Mouse (Mus musculus): ENCODE data around the gene Cdk8. TPM values are rescaled to one million over a fixed set of nuclear protein-coding genes. Genes with fewer than 3 reads are reported as not detected.

The Cdk8 gene
- polyA plus RNA-seq, 1 experiment from 2014 or later: 14.4 TPM

- WGBS: 88% methylated on average over 8 of the region's 8 CpGs
- peaks cover 29% of the 10 kb centered on the region; the same call in 1 of the 2 replicates for H3K36me3 ChIP-seq
- H3K27ac ChIP-seq: no peak overlapping the region
- no peak overlapping the region for H3K4me3 ChIP-seq
- H3K9ac ChIP-seq: no peak overlapping the region
- H3K4me1 ChIP-seq: no peaks in the 10 kb centered on the region
- H3K4me2 ChIP-seq: no peak overlapping the region
- no peaks in the 10 kb centered on the region for H3K9me3 ChIP-seq
- H3K27me3 ChIP-seq: no peaks in the 10 kb centered on the region
- no peak for ATAC-seq (ENCODE audit: insufficient number of reproducible peaks, low FRiP score, low TSS enrichment, low read depth)
These were observed 76.2 kb downstream of the Cdk8 start for GRCm38 (mm10) chr5:146307046-146307743.

DNA sequence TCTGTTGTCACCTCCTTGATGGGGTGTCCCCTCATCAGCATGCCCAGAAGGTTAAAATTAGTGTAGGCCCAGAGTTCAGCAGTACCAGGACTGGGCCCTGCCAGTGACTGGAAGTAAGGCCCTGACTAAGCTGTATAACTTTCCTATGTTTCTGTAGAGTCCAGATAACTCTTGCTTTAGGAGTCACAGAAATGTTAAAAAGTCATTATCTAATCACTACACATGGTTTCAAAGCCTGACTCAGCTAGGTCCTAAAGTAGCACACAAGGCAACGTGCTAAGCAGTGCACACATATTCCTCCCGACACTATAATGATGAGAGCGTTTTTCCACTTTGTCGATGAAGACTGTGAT lies 76.7 kb downstream of the Cdk8 start:
- WGBS: 93% methylated on average over 4 of the region's 4 CpGs
- Histone ChIP-seq H3K9ac (no peak overlapping the region), H3K4me2 (no peak overlapping the region), H3K27me3 (no peaks in the 10 kb centered on the region), H3K4me3 (no peak overlapping the region), H3K9me3 (no peaks in the 10 kb centered on the region), H3K36me3 (peaks cover 29% of the 10 kb centered on the region; the same call in 1 of the 2 replicates), H3K27ac (no peak overlapping the region), H3K4me1 (no peaks in the 10 kb centered on the region)
- no peak for ATAC-seq (ENCODE audit: insufficient number of reproducible peaks, low FRiP score, low TSS enrichment, low read depth)

GRCm38 (mm10) chr5:146314538-146314937 lies 83.5 kb downstream of the Cdk8 start:
- H3K9ac ChIP-seq: no peak overlapping the region
- H3K9me3 ChIP-seq: no peaks in the 10 kb centered on the region
- no peak overlapping the region for H3K4me3 ChIP-seq
- no peaks in the 10 kb centered on the region for H3K27me3 ChIP-seq
- WGBS: 71% methylated on average over 6 of the region's 6 CpGs
- peak overlapping the region; percentile 54; the same call in 1 of the 2 replicates for H3K27ac ChIP-seq
- no peak overlapping the region for H3K4me2 ChIP-seq
- no peak for ATAC-seq (ENCODE audit: insufficient number of reproducible peaks, low FRiP score, low TSS enrichment, low read depth)
- H3K36me3 ChIP-seq: no peaks in the 10 kb centered on the region
- H3K4me1 ChIP-seq: peaks cover 45% of the 10 kb centered on the region

DNA sequence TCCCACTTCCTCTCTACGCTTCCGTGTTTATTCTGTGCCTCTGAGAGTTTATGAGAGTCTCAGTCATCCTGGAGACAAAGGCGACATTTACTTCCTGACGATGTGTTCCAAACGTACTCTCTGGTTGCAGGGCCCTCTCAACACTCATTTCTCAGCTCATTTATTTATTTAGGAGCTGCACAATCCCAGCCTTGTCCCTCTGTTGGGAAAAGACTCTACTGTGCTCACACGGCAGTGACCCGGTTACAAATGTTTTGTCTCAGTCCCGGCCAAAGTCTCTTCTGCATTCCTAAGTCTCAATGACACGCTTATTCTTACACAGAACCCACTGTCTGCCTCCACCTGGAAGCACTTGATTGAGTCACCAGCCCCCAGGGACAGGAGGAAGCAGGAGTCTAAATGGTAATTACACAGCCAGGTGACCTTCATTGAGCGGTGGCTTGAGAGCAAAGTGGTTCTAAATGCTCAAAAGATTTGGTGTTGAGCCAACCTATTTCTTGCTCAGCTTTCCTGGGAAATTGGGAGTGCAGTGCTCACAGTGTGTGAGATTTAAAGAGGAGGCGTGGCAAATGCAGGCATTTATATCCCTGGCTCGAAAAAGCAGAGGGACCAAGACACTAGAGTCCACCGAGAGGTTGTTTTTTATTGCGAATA lies 84.4 kb downstream of the Cdk8 start:
- no peaks in the 10 kb centered on the region for H3K36me3 ChIP-seq
- H3K4me2 ChIP-seq: peak overlapping the region; percentile 0; the same call in 1 of the 2 replicates
- ATAC-seq (ENCODE audit: insufficient number of reproducible peaks, low FRiP score, low TSS enrichment, low read depth): peak; percentile 57; the same call in 1 of the 2 replicates
- WGBS: 17% methylated on average over 14 of the region's 14 CpGs
- peak overlapping the region; percentile 54; the same call in 1 of the 2 replicates for H3K27ac ChIP-seq
- H3K4me3 ChIP-seq: no peak overlapping the region
- no peaks in the 10 kb centered on the region for H3K27me3 ChIP-seq
- no peaks in the 10 kb centered on the region for H3K9me3 ChIP-seq
- no peak overlapping the region for H3K9ac ChIP-seq
- peaks cover 45% of the 10 kb centered on the region for H3K4me1 ChIP-seq

DNA sequence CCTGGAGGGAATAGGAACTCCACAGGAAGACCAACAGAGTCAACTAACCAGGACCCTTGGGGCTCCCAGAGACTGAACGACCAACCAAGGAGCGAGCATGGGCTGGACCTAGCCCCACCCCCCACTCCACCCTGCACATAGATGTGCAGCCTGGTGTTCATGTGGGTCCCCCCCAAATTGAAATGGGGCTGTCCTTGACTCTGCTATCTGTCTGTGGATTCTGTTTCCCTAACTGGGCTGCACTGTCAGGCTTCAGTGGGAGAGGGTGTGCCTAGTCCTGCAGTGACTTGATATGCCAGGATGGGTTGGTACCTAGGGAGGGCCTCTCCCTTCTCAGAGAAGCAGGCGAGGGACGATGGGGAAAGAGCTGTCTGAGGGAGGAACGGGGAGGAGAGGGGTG lies 85.3 kb downstream of the Cdk8 start:
- Histone ChIP-seq H3K9ac (no peak overlapping the region), H3K4me1 (peaks cover 45% of the 10 kb centered on the region), H3K27ac (peak overlapping the region; percentile 33; the same call in 1 of the 2 replicates), H3K9me3 (no peaks in the 10 kb centered on the region), H3K36me3 (no peaks in the 10 kb centered on the region), H3K4me3 (no peak overlapping the region), H3K4me2 (no peak overlapping the region), H3K27me3 (no peaks in the 10 kb centered on the region)
- 0 out of 2 replicates have a peak, but pooled peaks have one; percentile 16 for ATAC-seq (ENCODE audit: insufficient number of reproducible peaks, low FRiP score, low TSS enrichment, low read depth)
- 81% methylated on average over 5 of the region's 5 CpGs for WGBS

DNA sequence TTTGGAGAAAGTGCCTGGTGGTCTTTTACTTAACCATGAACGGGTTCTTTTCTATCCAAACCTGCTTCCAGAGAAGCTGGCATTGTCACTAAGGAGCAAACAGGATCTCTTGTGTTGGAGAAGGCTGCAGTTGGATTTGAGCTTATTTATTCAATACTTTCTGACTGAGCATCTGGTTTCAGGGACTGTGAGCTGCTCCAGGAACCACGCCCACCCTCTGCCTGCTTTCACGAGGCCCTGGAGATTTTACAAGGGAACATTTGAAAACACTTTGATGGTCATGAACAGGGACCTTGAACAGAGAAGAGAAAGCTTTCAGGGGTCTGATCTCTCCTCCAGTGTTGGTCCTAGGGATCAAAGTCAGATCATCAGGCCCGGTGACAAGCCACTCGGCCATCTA lies 87.0 kb downstream of the Cdk8 start:
- H3K4me2 ChIP-seq: no peak overlapping the region
- H3K36me3 ChIP-seq: no peaks in the 10 kb centered on the region
- no peak for ATAC-seq (ENCODE audit: insufficient number of reproducible peaks, low FRiP score, low TSS enrichment, low read depth)
- H3K27ac ChIP-seq: peak overlapping the region; percentile 29; the same call in 1 of the 2 replicates
- WGBS: 31% methylated on average over 5 of the region's 5 CpGs
- H3K9ac ChIP-seq: no peak overlapping the region
- H3K27me3 ChIP-seq: no peaks in the 10 kb centered on the region
- no peak overlapping the region for H3K4me3 ChIP-seq
- no peaks in the 10 kb centered on the region for H3K9me3 ChIP-seq
- peaks cover 45% of the 10 kb centered on the region for H3K4me1 ChIP-seq

DNA sequence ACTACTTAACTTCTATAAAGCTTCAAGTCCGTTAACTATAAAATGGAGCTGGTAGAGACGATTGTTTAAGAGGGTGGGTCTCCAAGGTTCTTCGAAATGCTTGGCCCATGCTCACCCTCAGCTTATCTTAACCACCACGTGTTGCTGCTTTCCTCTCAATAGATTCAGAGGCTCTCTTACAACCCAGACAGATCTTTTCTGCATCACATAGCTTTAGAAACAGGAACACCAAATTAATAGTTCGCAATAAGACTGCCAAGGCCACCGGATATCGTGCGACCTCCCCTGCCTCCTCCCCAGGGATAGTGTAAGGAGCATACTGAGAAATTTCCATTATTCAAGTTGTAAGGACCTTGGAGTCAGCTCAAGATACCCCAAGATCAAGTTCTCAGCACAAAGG lies 87.4 kb downstream of the Cdk8 start:
- Histone ChIP-seq H3K27ac (peak overlapping the region; percentile 29; the same call in 1 of the 2 replicates), H3K4me3 (no peak overlapping the region), H3K9ac (no peak overlapping the region), H3K27me3 (no peaks in the 10 kb centered on the region), H3K9me3 (no peaks in the 10 kb centered on the region), H3K36me3 (no peaks in the 10 kb centered on the region), H3K4me1 (peaks cover 40% of the 10 kb centered on the region), H3K4me2 (no peak overlapping the region)
- ATAC-seq (ENCODE audit: insufficient number of reproducible peaks, low FRiP score, low TSS enrichment, low read depth): no peak
- WGBS: 45% methylated on average over 8 of the region's 8 CpGs

DNA sequence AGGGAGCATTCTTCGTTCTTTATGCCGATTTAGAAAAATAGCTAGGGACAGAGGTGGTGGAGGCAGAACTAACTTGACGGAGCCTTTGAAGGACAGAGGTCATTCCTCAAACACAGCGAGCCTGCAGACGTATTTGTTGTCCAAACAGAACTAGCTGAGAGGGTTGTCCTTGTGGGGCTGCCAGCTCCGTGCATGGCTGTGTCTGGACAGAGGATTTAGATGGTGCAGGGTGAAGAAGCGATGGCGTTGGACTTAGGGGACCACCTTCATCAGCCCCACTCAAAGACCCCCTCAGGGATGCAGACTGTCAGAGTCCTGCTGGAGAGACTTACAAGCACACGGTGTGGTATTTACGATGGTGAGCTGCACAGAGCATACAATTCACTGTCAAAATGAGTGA lies 97.9 kb downstream of the Cdk8 start:
- Histone ChIP-seq H3K4me2 (no peak overlapping the region), H3K36me3 (no peaks in the 10 kb centered on the region), H3K27me3 (no peaks in the 10 kb centered on the region), H3K4me1 (no peaks in the 10 kb centered on the region), H3K9ac (no peak overlapping the region), H3K27ac (no peak overlapping the region), H3K4me3 (no peak overlapping the region), H3K9me3 (no peaks in the 10 kb centered on the region)
- ATAC-seq (ENCODE audit: insufficient number of reproducible peaks, low FRiP score, low TSS enrichment, low read depth): no peak
- WGBS: 62% methylated on average over 10 of the region's 10 CpGs

GRCm38 (mm10) chr5:146329541-146329940 lies 98.5 kb downstream of the Cdk8 start:
- Histone ChIP-seq H3K4me1 (no peaks in the 10 kb centered on the region), H3K27ac (no peak overlapping the region), H3K4me3 (no peak overlapping the region), H3K9ac (no peak overlapping the region), H3K36me3 (no peaks in the 10 kb centered on the region), H3K27me3 (no peaks in the 10 kb centered on the region), H3K9me3 (no peaks in the 10 kb centered on the region), H3K4me2 (no peak overlapping the region)
- no peak for ATAC-seq (ENCODE audit: insufficient number of reproducible peaks, low FRiP score, low TSS enrichment, low read depth)
- WGBS: 81% methylated on average over 5 of the region's 5 CpGs

DNA sequence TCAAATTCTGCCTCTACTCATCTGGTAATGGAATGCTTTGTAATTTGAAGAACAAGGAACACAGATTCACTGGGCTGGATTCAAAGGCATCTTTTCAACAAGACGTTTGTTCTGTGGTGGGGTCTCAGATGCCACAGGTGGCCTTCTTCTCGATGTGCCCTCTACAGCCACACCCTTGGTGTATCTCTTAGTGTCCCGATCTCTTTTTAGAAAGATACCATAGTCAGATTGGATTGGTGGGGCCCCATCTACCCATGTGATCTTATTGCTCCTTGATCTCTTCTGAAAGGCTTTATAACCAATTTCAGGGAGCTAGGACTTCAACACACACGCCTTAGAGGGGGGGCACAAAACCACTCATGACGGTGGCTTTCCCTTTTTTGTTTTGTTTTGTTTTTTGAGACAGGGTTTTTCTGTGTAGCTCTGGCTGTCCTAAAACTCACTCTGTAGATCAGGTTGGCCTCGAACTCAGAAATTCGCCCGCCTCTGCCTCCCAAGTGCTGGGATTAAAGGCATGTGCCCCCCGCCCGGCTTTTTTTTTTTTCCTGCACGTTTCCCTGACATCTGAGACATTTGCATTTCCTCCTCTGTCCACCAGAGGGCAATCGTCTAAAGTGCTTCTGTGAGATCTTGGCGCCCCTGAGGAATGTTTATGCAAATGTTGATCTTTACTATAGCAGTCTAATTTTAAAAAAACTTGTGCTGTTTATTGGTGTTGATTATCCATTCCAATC lies 99.2 kb downstream of the Cdk8 start:
- no peak for ATAC-seq (ENCODE audit: insufficient number of reproducible peaks, low FRiP score, low TSS enrichment, low read depth)
- Histone ChIP-seq H3K36me3 (no peaks in the 10 kb centered on the region), H3K4me1 (no peaks in the 10 kb centered on the region), H3K9ac (no peak overlapping the region), H3K4me2 (no peak overlapping the region), H3K9me3 (no peaks in the 10 kb centered on the region), H3K27ac (no peak overlapping the region), H3K4me3 (no peak overlapping the region), H3K27me3 (no peaks in the 10 kb centered on the region)
- 40% methylated on average over 13 of the region's 13 CpGs for WGBS

DNA sequence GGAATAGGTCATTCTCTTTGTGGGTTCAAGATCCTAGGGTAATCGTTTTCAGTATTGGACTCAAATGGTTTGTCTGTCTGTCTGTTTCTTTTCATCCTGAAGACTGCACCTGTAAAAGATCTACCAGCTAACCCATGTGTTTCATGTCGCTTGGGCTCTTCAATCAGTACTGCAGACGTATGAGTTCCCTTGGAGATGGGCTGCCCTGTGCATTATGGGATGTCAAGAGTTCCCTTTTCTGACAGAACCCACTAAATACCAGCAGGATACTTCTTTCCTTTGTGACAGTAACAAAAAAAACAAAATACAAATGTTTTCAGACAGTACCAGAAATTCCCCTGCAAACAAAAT lies 99.7 kb downstream of the Cdk8 start:
- Histone ChIP-seq H3K4me3 (no peak overlapping the region), H3K4me2 (no peak overlapping the region), H3K9ac (no peak overlapping the region), H3K9me3 (no peaks in the 10 kb centered on the region), H3K4me1 (no peaks in the 10 kb centered on the region), H3K27me3 (no peaks in the 10 kb centered on the region), H3K36me3 (no peaks in the 10 kb centered on the region), H3K27ac (no peak overlapping the region)
- no peak for ATAC-seq (ENCODE audit: insufficient number of reproducible peaks, low FRiP score, low TSS enrichment, low read depth)
- 37% methylated on average over 3 of the region's 3 CpGs for WGBS

- Histone ChIP-seq H3K27ac (no peak overlapping the region), H3K9me3 (no peaks in the 10 kb centered on the region), H3K27me3 (no peaks in the 10 kb centered on the region), H3K4me2 (no peak overlapping the region), H3K9ac (no peak overlapping the region), H3K36me3 (no peaks in the 10 kb centered on the region), H3K4me3 (no peak overlapping the region), H3K4me1 (no peaks in the 10 kb centered on the region)
- ATAC-seq (ENCODE audit: insufficient number of reproducible peaks, low FRiP score, low TSS enrichment, low read depth): 0 out of 2 replicates have a peak, but pooled peaks have one; percentile 30
- 87% methylated on average over 11 of the region's 11 CpGs for WGBS
These were observed 100.1 kb downstream of the Cdk8 start for GRCm38 (mm10) chr5:146331131-146331530.

Measured in limb, embryonic 15.5 days (tissue).